Mouse (Mus musculus) ES-Bruce4 (cell line): Measurements from ENCODE around the gene Abat. TPM values are rescaled to one million over a fixed set of nuclear protein-coding genes. Genes with fewer than 3 reads are reported as not detected.

ENCODE experiments used
- H3K27ac ChIP-seq: 2 replicates; pipeline ENCODE4 v1.5.1; 2012; ENCODE audit warnings: low read length, inconsistent platforms; ENCODE audit not compliant: insufficient read depth
- H3K27me3 ChIP-seq: 2 replicates; pipeline ENCODE4 v1.6.1; 2012; ENCODE audit warnings: mild to moderate bottlenecking, low read length, inconsistent platforms; ENCODE audit not compliant: control insufficient read depth, poor library complexity, insufficient read depth, severe bottlenecking
- H3K36me3 ChIP-seq: 2 replicates; pipeline ENCODE4 v1.6.1; 2012; ENCODE audit warnings: inconsistent platforms, mild to moderate bottlenecking, low read length, moderate library complexity; ENCODE audit not compliant: control insufficient read depth, poor library complexity, insufficient read depth, severe bottlenecking
- H3K4me1 ChIP-seq: one replicate; pipeline ENCODE4 v1.8.1; 2011; ENCODE audit warnings: low read length; ENCODE audit not compliant: control insufficient read depth, insufficient read depth
- H3K4me3 ChIP-seq: 2 replicates; pipeline ENCODE4 v1.5.1; 2011; ENCODE audit warnings: low read depth, mild to moderate bottlenecking, low read length
- H3K9ac ChIP-seq: 2 replicates; pipeline ENCODE4 v1.6.1; 2012; ENCODE audit warnings: low read depth, mild to moderate bottlenecking, inconsistent platforms; ENCODE audit not compliant: poor library complexity, severe bottlenecking
- H3K9me3 ChIP-seq: replicated peaks from 2 replicates; pipeline ENCODE4 v1.6.1; 2012; ENCODE audit warnings: mild to moderate bottlenecking, low read length, inconsistent platforms; ENCODE audit not compliant: control insufficient read depth, poor library complexity, insufficient read depth, severe bottlenecking
- CTCF ChIP-seq: IDR thresholded peaks from one replicate; pipeline ENCODE4 v1.8.1; 2011; ENCODE audit warnings: low read depth, low read length
- EP300 ChIP-seq: IDR thresholded peaks from 2 replicates; pipeline ENCODE4 v1.6.1; 2011; ENCODE audit warnings: low read depth, low read length; ENCODE audit not compliant: insufficient read depth
- POLR2A ChIP-seq: IDR thresholded peaks from one replicate; pipeline ENCODE4 v1.8.1; 2011; ENCODE audit warnings: low read length; ENCODE audit not compliant: insufficient read depth
- polyA plus RNA-seq: library from polyadenylated mRNA; stranded (reverse); fragments of >200 nt; gene quantifications from 2 replicates; pipeline ENCODE4 v1.2.4, GENCODE M21; 2011; ENCODE audit warnings: low read depth; ENCODE audit not compliant: missing spikeins, insufficient read depth, insufficient read length

Abat gene
- polyA plus RNA-seq, 1 experiment: 2.8 TPM

DNA sequence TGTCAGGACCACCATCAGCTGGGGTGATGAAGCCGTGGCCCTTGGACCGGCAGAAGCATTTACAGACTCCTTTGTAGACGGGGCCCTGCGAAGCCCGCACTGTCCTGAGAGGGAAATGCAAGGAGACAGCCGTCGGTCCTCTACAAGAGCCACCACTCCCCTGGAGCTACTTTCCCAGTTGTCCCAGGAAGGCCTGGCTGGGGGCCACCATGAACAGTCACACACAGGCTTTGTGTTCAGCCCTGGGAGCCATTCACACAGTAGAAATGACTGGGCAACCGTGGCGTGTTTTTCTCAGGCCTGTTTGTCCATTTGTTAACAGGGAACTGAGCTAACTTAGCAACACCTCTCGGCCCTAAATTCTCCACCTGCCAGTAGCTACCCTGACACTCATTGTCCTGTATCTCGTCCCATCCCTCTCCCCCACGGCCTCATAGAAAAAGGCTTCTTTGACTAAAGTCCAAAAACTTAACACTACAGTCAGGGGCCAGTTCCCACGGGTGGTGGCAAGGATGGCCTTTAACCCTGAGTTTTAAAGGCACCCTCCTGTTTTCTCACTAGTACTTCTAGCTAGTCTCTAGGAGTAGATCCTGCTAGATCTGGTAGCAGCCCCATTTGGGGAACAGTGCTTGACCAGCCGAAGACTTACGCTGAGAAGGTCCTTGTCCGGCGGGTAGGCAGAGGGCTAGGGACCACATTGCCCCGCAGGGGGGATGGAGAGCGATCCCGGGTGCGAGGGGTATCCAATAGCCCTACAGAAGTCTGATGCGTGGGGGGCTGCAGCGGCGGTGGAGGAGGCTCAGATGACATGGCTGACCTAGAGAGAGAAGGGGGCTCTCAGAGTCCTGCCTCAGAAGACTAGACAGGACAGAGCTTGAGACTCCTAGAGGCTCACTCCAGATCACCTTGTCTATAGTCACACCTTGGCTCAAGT is 150.6 kb downstream of the Abat start:
- Histone ChIP-seq H3K4me1 (peaks cover 9% of the 10 kb centered on the region), H3K4me3 (no peak overlapping the region), H3K9ac (no peak overlapping the region), H3K36me3 (no peaks in the 10 kb centered on the region; the same call in 1 of the 2 replicates), H3K27ac (no peak overlapping the region), H3K27me3 (no peaks in the 10 kb centered on the region), H3K9me3 (no peaks in the 10 kb centered on the region)
- TF ChIP-seq POLR2A: no peak
- no peak for TF ChIP-seq CTCF
- TF ChIP-seq EP300: no peak

DNA sequence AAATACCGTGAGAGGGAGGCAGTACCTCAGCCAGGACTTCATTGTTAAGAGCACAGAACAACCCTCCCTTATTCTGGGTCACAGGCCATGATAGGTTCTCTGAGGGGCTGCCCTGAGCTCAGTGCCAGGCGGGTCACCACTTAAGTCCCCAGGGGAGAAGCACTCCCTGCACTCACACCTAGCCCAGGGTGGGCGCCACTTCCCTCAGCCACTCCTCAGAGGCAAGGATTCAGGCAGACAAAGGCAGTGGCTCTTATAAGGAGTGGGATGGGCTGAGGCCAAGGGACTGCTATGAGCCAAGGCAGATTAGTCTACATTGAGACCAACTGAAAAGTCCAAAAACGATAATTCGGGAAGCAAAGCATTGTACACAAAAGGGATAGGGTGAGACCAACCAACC is 152.1 kb downstream of the Abat start:
- Histone ChIP-seq H3K4me1 (peaks cover 16% of the 10 kb centered on the region), H3K9me3 (no peaks in the 10 kb centered on the region), H3K9ac (no peak overlapping the region), H3K27ac (no peak overlapping the region), H3K36me3 (no peaks in the 10 kb centered on the region), H3K27me3 (no peaks in the 10 kb centered on the region), H3K4me3 (no peak overlapping the region)
- TF ChIP-seq POLR2A: no peak
- TF ChIP-seq CTCF: no peak
- no peak for TF ChIP-seq EP300

DNA sequence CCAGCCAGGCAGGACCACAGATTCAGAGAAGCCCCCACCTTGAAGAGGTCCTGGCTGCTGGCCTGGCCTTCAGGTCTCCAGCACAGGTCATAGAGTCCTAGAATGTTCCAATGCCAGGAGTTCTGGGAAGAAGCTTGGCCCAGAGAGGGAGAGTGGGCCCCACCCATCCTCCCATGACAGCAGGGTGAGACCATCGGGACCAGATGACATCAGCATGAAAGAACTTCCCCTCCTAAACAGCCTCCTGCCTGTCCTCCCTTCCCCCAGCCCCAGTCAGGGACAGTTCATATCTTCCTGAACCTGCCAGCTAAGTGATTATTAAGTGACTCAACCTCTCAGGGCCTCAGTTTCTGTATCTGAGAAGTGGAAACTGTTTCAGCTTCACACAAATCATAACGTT is 153.2 kb downstream of the Abat start:
- H3K9me3 ChIP-seq: no peaks in the 10 kb centered on the region
- no peaks in the 10 kb centered on the region for H3K27me3 ChIP-seq
- no peaks in the 10 kb centered on the region for H3K36me3 ChIP-seq
- peaks cover 16% of the 10 kb centered on the region for H3K4me1 ChIP-seq
- no peak overlapping the region for H3K27ac ChIP-seq
- no peak overlapping the region for H3K9ac ChIP-seq
- 0 out of 2 replicates have a peak, but pooled peaks have one; percentile 22 for TF ChIP-seq EP300
- TF ChIP-seq POLR2A: no peak
- no peak for TF ChIP-seq CTCF
- no peak overlapping the region for H3K4me3 ChIP-seq

DNA sequence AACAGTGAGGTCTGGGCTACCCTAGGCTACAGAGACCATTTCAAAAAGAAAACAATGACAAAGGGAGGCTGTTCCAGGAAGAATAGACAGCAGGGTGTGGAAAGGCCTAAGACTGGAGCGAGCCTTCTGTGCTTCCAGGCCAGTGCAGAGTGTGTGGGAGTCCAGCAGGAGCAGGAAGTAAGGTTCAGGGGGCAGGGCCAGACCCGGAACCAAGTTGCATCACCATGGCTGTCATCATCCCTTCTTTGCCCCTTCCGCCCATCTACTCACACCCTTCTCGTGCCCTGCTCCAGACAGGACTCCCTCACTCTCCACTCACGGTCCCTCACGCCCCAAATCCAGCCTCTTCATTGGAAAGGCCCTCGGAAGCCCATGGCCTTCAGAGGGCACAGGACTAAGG is 154.0 kb downstream of the Abat start:
- Histone ChIP-seq H3K4me3 (no peak overlapping the region), H3K27ac (0 out of 2 replicates have a peak overlapping the region, but pooled peaks have one; percentile 2), H3K4me1 (peaks cover 16% of the 10 kb centered on the region), H3K36me3 (no peaks in the 10 kb centered on the region), H3K27me3 (no peaks in the 10 kb centered on the region), H3K9me3 (no peaks in the 10 kb centered on the region), H3K9ac (no peak overlapping the region)
- TF ChIP-seq CTCF (no peak), POLR2A (no peak), EP300 (no peak)

DNA sequence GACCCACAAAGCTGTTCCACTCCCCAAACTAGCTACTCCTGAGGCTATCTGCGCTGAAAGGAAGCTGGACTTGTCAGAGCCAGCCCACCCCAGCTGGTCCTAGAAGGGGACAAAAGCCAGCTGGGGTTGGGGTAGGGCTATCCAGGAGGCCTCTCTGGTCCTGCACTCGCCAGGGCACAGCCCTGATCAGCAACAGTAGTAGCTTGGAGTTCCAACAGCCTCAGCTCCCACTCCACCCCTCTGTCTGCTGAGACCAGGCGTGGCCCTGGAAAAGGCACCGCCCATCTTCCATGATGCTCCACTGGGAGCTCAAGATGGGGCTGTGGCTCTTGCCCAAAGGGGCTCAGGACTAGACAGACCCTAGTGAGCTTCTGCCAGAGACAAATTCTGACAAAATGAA is 154.6 kb downstream of the Abat start:
- no peaks in the 10 kb centered on the region for H3K9me3 ChIP-seq
- no peak overlapping the region for H3K9ac ChIP-seq
- no peak overlapping the region for H3K27ac ChIP-seq
- no peak overlapping the region for H3K4me3 ChIP-seq
- H3K36me3 ChIP-seq: no peaks in the 10 kb centered on the region
- H3K27me3 ChIP-seq: no peaks in the 10 kb centered on the region
- TF ChIP-seq CTCF (no peak), POLR2A (no peak), EP300 (no peak)
- peaks cover 16% of the 10 kb centered on the region for H3K4me1 ChIP-seq

DNA sequence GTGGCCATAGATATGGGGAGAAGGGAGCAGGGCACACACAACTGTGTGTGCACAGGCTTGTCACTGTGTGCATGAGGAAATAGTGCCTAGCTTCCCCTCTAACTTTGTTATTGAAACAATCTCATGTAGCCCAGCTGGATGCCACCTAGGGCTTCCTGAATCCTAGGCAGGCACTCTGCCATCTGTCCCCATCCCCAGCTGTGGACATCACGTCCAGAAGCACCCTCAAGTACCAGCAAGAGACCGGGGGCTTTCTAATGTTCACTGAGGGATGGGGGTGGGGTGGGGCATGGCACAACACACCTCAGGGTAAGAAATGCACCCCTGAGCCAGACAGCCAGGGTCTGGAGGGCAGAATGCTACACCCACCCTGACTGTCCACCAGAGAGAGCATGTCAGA is 155.2 kb downstream of the Abat start:
- H3K4me1 ChIP-seq: peaks cover 16% of the 10 kb centered on the region
- H3K9ac ChIP-seq: no peak overlapping the region
- no peaks in the 10 kb centered on the region for H3K27me3 ChIP-seq
- no peak for TF ChIP-seq CTCF
- no peak for TF ChIP-seq POLR2A
- TF ChIP-seq EP300: no peak
- no peak overlapping the region for H3K4me3 ChIP-seq
- H3K27ac ChIP-seq: no peak overlapping the region
- no peaks in the 10 kb centered on the region for H3K36me3 ChIP-seq
- H3K9me3 ChIP-seq: no peaks in the 10 kb centered on the region
